ENCODE assay signal across 7 mouse cellular contexts in the genomic region with DNA sequence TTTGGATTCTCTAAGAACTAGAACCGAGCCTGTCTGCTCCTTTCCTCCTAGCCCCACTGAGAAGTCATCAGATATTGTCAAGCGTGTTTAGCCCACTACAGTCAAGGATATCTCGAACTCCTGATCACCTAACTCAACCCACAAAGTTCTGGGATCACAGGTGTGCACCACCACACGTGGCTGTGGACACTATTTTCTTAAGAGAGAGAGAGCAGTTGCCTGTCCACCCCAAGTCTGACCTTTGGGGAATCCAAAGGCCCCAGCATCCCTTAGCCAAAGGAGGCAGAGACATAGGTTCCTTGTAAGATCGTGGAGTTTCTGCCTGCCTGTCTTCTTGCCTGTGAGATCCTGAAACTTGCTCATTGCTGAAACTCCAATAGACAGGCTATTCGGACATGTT. TPM values are rescaled to one million over a fixed set of nuclear protein-coding genes. Genes with fewer than 3 reads are reported as not detected.
DNase-seq lines count a peak whose midpoint lies in the region; ATAC-seq and TF ChIP-seq lines count a peak whose summit lies in the region.

No protein-coding gene starts in this region.

- no peak for DNase-seq in gastrocnemius, postnatal 36 days
- no peak for DNase-seq in thymus, postnatal 0 days (ENCODE audit: low spot score)

- no peak for TF ChIP-seq POLR2A in small intestine, adult 2 months (IDR thresholded peaks at IDR 0.05; ENCODE audit: low read depth, low read length)

- peaks cover 37% of the 10 kb centered on the region for H3K36me3 ChIP-seq in megakaryocyte, embryonic 14.5 days (replicated peaks; ENCODE audit: low read length)
- peaks cover 21% of the 10 kb centered on the region for H3K36me3 ChIP-seq in forebrain, embryonic 15.5 days
- peaks cover 30% of the 10 kb centered on the region for H3K36me3 ChIP-seq in limb, embryonic 15.5 days
- peaks cover 24% of the 10 kb centered on the region for H3K36me3 ChIP-seq in small intestine, adult 2 months (ENCODE audit: control insufficient read depth, insufficient read depth, low read length)

- no peak for TF ChIP-seq CTCF in small intestine, adult 2 months (IDR thresholded peaks at IDR 0.05; ENCODE audit: extremely low read depth, insufficient read length, insufficient replicate concordance, low read depth, low read length)

- H3K4me2 ChIP-seq in forebrain, embryonic 15.5 days (replicated peaks) = peak overlapping the region; percentile 49
- H3K4me2 ChIP-seq in limb, embryonic 15.5 days = peak overlapping the region; percentile 66

- intact Hi-C loops in gastrocnemius, postnatal 36 days (cut with DNase I) = no loop called here

- H3K27ac ChIP-seq in forebrain, embryonic 15.5 days (replicated peaks) = peak overlapping the region; percentile 72
- peak overlapping the region; percentile 65 for H3K27ac ChIP-seq in limb, embryonic 15.5 days
- 0 out of 2 replicates have a peak overlapping the region, but pooled peaks have one; percentile 5 for H3K27ac ChIP-seq in small intestine, adult 2 months (ENCODE audit: insufficient read depth, low read depth, low read length)

- peak overlapping the region; percentile 90 for H3K4me3 ChIP-seq in megakaryocyte, embryonic 14.5 days (replicated peaks)
- H3K4me3 ChIP-seq in forebrain, embryonic 15.5 days = peak overlapping the region; percentile 51
- H3K4me3 ChIP-seq in limb, embryonic 15.5 days = peak overlapping the region; percentile 63
- peak overlapping the region; percentile 68 for H3K4me3 ChIP-seq in small intestine, adult 2 months (ENCODE audit: low read depth, low read length)

- H3K9ac ChIP-seq in forebrain, embryonic 15.5 days (replicated peaks) = peak overlapping the region; percentile 56
- peak overlapping the region; percentile 39; the same call in 1 of the 2 replicates for H3K9ac ChIP-seq in limb, embryonic 15.5 days

- peaks cover 36% of the 10 kb centered on the region for H3K4me1 ChIP-seq in megakaryocyte, embryonic 14.5 days
- H3K4me1 ChIP-seq in forebrain, embryonic 15.5 days = peaks cover 19% of the 10 kb centered on the region
- peaks cover 15% of the 10 kb centered on the region for H3K4me1 ChIP-seq in limb, embryonic 15.5 days
- peaks cover 4% of the 10 kb centered on the region; the same call in 1 of the 2 replicates for H3K4me1 ChIP-seq in small intestine, adult 2 months (ENCODE audit: control insufficient read depth, insufficient read depth, insufficient read length, low read length)

- H3K27me3 ChIP-seq in megakaryocyte, embryonic 14.5 days (replicated peaks) = peaks cover 1% of the 10 kb centered on the region
- H3K27me3 ChIP-seq in forebrain, embryonic 15.5 days = no peaks in the 10 kb centered on the region
- H3K27me3 ChIP-seq in limb, embryonic 15.5 days = no peaks in the 10 kb centered on the region
- no peaks in the 10 kb centered on the region for H3K27me3 ChIP-seq in small intestine, adult 2 months (ENCODE audit: control insufficient read depth, insufficient read depth, low read length)

- ATAC-seq in megakaryocyte, adult 5-6 weeks (ENCODE audit: poor library complexity, severe bottlenecking) = no peak
- ATAC-seq in forebrain, embryonic 15.5 days (replicated peaks) = peak; percentile 27
- no peak for ATAC-seq in limb, embryonic 15.5 days (ENCODE audit: insufficient number of reproducible peaks, low FRiP score, low TSS enrichment, low read depth)

- H3K9me3 ChIP-seq in megakaryocyte, embryonic 14.5 days = no peaks in the 10 kb centered on the region
- H3K9me3 ChIP-seq in forebrain, embryonic 15.5 days = no peaks in the 10 kb centered on the region
- H3K9me3 ChIP-seq in limb, embryonic 15.5 days = no peaks in the 10 kb centered on the region

- 24% methylated on average over 6 of the region's 6 CpGs for WGBS in forebrain, embryonic 15.5 days
- WGBS in limb, embryonic 15.5 days = 32% methylated on average over 6 of the region's 6 CpGs
- WGBS in small intestine, adult 2 months = 26% methylated on average over 6 of the region's 6 CpGs

RNA-seq across cellular contexts. Expression of a gene that starts 0.6 kb away (rescaled TPM):
- 83.8 and 232 TPM in 2 replicates for polyA plus RNA-seq in megakaryocyte, embryonic 14.5 days (2012; ENCODE audit: insufficient read depth, low replicate concordance)
- total RNA-seq in megakaryocyte, adult 5-6 weeks (2015) = 1,504 and 1,608 TPM in 2 replicates
- total RNA-seq in megakaryocyte, adult 5-6 weeks (2017) = 446 and 454 TPM in 2 replicates
- 324 and 361 TPM in 2 replicates for polyA plus RNA-seq in forebrain, embryonic 15.5 days (2015; fragmentation: Nextera tagmentation; extraction: Ambion mirVana)
- polyA plus RNA-seq in limb, embryonic 15.5 days (2015; fragmentation: Nextera tagmentation; extraction: Ambion mirVana) = 393 and 551 TPM in 2 replicates
- polyA plus RNA-seq in small intestine, adult 2 months (2012; rRNA removed) = 34.5 and 55.5 TPM in 2 replicates
- total RNA-seq in gastrocnemius, postnatal 36 days (2021) = 100 to 1,000 TPM; 430 to 527 TPM
- polyA plus RNA-seq in thymus, postnatal 0 days (2015; fragmentation: Nextera tagmentation; extraction: Ambion mirVana) = 740 and 743 TPM in 2 replicates

Comparison
In these comparisons a context has a peak if more than half of its experiments do, and no peak if none do; other contexts are left out.
1. H3K27ac ChIP-seq: peak in every context shown above with its lines; median percentile 72 in forebrain, embryonic 15.5 days; 65 in limb, embryonic 15.5 days; 5 in small intestine, adult 2 months.